Mouse (Mus musculus) spleen, postnatal 10 days (tissue): ENCODE results near the gene Fgd6.

ENCODE experiments used
- DNase-seq, 2 experiments: peaks; one replicate each; pipeline ENCODE4 v3.0.0; 2021 to 2022; ENCODE audit warnings: low spot score in 2 of 2

The Fgd6 gene

DNA sequence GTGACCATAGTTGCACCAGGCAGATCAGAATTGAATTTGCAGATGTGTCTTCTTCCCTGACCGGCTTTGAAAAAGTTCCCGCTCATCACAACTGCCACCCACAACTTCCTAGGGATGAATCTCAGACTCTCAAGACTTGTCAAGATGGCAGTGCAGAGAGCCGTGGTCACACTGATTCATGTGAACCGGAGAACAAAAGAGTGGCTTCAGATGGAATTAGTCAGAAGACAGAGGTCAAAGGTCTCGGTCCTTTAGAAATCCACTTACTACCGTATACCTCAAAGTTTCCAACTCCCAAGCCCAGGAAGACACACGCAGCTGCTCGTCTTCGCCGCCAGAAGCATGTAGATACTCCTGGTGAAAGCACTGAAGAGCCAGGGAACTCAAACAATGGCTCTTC is 8.1 kb downstream of the Fgd6 start:
- DNase-seq: no peak

DNA sequence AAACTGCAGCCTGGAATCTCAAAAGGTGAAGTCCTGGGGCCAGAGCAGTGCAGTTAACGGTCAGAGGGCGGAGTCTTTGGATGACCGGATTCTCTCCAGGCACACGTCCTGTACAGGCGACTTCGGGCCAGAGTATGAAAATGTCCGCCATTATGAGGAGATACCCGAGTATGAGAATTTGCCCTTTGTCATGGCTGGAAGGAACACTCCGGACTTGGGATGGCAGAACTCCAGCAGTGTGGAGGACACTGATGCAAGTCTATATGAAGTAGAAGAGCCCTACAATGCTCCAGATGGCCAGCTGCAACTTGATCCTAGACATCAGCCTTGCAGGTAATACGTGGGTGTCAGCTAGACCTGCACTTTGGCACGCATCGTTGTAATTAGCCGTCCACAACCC is 9.5 kb downstream of the Fgd6 start:
- no peak for DNase-seq

DNA sequence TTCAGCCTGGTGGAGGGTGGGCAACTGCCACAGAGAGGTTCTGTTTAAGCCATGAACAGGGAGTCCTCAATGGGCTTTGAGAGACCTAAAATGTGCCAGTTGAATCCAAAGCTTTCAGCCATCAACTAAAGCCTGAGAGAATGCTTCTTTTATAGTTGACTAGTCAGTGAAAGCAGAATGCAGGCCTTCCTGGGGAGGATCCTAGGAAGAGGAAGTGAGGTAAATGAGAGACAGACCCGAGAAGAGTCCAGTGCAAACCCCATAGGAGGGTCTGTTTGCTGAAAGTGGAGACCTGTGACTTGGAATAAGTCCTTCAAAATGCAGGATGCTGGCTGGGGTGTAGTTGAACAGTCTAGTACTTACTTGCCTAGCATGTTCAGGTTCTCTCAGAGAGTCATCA is 11.2 kb downstream of the Fgd6 start:
- peak in 1 of 2 experiments; percentile 9 for DNase-seq

DNA sequence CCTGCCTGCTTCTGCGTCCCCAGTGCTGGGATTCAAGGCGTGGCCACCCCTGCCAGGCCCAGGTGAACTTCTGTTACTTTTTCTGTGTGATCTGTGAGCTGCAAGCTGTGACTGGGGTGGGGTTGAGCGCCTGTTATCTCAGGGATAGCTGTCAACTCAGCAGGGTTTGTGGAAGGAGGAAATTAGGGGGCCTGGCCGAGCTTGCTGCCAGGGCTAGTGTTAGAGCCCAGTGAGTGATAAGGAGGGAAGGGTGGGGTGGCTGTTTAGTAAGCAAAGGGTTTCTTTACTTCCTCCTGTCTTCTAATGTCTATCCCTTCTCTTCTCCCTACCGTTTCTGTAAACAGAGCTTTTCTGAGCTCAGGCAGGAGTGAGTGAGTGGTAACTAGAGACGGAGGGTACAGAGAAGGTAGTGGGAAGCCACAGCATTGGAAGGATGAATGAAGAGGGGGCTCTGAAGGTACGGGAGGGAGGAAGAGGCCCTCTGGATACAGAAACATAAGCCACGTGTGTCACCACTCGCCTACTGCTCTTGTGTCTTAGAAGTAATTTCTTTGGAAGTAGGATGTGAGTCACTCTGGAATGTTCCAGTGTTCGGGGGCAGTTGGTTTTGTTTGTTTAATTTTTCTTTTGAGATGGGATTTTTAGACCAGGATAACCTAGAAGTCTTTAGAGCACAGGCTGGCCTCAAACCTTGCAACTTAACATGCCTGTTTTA is 12.2 kb downstream of the Fgd6 start:
- DNase-seq: peak in 1 of 2 experiments; percentile 46

DNA sequence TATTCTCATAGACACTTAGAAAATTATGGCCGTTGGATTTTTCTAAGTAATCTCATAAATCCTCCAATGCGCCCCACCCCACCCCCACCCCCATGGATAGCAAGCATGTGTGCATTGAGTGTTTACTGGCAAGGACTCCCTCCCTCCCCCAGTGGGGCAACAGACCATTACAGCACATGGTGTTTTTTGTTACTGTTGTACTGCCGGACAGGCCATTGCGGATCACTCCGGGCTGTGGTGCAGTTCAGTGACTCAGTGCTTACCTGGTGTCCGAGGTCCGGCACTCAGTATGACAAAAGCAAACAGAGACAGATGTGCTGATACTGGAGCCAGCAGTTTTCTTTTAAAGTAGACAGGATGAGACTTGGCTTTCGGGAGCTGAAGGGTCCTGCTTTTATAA is 13.3 kb downstream of the Fgd6 start:
- no peak for DNase-seq

DNA sequence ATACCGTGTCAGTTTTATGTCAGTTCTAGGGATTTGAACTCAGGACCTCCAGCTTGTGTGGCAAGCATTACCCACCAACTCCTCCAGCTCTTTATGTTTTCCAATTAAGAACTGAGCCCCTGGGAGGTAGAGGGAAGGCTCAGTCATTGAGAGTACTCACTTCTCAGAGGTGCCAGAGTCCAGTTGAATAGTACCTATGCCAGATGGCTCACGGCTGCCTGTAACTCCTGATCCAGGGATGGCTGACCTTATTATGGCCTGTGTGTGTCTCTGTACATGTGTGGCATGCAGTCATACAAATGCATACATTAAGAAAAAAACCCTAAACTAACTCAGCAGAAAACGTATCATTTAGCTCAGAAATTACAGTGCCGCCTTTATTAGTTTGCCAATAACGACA is 14.9 kb downstream of the Fgd6 start:
- DNase-seq: no peak

DNA sequence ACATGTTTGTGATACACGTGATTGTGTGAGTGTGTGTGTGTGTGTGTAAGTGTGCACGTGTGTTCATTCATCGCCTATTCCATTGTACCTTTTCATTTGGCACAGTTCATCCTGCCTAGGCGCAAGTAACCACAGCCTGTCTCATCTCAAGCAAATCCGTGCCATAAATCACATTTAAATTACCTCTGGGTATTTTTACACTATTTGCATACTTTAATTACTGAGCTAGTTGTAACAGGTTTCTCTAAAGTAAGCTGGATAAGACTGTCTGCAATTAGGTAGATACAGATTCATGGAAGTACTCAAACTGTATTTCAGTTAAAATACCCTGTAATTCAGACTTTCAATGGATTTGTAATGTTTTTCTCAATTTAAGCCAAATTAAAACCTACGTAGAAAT is 20.7 kb downstream of the Fgd6 start:
- DNase-seq: no peak

DNA sequence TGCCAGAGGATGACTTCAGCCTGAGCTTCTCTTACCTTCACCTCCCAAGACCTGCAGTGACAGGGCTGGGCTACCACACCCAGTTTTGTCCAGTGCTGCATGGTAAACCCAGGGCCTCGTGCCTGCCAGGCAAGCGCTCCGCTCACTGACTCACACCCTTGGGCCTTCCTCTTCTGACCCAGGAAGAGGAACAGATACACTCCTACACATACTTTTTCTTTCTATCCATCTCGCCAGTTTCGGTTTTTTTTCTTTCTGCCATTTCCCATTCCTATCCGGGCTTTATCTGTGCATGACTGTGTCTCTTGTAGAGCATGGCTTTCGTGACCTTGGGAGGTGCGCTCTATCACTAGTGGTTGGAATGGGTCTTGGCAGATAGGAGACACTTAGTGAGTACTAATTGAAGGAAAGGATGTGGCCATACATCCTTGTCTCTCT is 23.8 kb downstream of the Fgd6 start:
- no peak for DNase-seq

DNA sequence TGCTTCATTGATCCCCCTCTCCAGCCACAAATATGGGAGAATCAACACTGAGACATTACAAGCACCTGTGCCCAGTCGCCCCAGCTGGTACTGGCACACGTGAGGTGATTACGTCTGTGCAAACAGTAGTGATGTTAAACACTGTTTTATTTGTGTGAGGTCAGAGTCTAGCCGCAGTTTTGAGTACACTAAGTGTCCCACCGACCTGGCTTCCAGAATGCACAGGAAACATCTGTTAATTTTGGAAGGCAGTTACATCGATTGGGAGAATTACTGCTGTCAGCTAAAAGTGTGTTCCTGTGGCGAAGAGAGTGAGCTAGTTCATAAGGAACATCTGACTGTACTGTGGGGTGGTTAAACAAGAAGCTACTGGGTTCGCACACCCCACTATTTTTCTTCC is 24.4 kb downstream of the Fgd6 start:
- no peak for DNase-seq

DNA sequence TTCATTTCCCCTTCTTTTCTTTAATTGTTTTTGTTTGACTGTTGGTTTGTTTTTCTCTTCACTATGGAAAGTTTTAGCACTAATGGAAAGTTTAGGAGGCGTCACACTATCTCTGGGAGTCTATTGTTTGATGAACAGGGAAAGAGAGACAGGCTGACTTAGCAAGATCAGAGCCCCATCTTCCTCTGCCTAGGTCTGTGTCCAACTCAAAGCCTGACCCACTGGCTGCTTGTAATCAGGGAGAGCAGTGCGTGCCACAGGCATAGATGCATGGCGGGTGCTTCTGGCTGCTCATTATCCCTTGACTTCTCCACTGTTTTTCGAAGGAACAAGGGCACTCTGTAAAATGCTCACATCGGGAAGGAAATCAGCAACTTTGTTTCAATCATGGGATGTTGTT is 26.6 kb downstream of the Fgd6 start:
- no peak for DNase-seq

DNA sequence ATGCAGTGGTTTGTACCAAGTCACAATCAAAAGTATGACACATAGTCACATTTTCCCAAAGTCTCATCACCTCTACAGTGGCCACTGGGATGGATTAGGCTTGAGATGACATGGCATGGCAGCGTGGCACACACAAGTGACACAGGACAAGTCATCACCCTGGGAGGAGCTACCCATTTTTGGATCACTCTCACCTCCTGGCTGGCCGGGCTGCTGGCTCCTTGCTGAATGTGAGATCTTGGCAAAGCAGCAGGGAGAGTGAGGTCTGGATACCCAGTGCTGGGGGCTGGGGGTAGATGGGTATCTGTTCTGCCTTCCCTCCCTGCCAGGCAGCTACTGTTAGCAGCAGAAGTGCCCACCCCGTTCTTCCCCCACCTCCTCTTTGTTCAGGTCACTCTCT is 31.1 kb downstream of the Fgd6 start:
- no peak for DNase-seq

DNA sequence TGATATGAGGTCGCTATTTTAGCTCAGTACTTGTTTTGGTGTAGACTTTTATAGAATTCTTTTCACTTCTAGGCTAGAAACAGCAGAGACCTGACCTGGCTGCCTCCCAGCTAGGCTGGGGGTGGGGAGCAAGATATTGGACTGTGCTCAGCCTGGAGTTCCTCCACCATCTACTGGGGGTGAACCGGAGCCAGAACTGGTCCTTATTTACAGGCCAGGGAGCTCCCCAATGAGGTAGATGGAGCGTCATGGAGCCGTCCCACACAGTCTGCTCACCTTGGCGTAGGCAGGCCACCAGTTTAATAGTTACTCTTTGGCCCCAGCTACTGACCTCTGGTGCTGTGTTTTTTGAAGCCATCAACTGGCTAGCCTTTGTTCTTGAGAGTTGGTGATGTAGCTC is 32.9 kb downstream of the Fgd6 start:
- DNase-seq: no peak

DNA sequence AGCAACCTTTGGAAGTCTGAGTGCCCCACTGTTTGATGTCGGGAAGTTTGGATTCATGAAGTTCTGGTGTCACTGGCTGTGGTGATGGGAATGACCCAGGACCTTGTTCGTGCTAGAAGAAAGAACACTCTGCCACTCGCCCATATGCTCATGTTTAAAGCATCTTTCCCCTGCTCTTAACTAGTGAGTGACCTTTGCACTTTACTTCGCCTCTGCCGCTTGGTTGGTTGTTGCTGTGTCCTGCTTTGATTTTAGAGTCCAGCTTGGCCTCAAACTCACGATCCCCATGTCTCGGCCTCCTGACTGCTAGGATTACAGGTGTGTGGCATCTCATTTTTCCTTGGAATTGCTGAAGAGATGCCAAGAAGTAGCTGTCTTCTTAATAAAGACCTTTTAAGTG is 35.8 kb downstream of the Fgd6 start:
- DNase-seq: no peak

DNA sequence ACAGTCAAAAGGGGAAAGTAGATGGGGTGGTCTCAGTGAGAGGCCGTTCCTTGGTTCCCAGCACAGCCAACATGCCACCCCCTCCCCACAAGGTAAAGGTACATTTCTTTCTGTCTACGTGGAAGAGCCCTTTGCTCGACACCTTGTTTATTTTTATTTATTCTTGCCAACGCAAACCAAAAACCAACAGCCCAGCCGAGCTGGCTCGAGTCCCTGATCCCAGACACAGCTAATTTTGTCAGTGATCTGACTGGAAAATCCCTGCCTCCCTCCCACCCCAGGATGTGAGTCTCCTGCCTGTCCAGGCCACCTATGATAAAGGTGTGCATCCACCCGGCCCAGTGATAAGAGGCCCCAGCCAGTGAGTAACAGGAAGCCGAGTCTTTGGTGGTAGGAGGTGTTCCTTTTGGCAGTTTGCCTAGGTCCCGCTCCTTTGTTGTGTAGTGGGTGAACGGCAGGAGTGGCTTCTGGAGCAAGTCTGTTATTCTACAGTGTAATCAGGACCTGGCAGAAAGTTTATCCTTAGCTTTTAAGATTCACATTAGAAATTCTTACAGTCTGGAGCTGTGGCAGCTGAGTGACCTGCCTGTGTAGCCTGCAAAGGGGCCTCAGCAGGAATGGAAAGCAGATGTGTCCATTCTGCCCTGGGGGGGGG is 36.6 kb downstream of the Fgd6 start:
- peak in 1 of 2 experiments; percentile 45 for DNase-seq

DNA sequence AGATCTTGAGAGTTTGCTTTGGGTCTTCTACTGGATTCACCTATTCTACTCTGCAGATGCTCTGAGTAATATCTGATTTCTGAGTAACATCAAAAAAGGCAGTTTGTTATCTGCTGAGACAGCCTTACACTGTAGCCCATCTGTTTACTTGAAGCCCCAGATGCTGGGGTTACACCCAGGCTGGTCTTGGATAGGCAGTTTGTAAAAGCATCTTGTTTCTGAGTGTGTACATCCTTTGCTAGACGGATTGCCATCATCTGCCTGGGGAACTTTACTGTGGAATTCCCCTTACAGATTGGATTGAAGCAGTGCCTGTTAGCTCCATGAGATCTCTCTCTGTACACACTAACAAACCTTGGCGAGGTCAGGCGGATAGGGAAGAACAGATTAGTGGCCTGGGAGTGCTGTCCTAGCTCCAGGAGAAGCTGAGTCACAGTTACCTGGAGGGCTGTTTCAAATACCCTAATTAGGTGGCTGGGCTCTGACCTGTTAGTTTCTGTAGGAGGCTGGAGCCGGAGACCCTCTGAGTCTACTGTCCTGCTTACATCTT is 37.2 kb downstream of the Fgd6 start:
- DNase-seq: no peak

DNA sequence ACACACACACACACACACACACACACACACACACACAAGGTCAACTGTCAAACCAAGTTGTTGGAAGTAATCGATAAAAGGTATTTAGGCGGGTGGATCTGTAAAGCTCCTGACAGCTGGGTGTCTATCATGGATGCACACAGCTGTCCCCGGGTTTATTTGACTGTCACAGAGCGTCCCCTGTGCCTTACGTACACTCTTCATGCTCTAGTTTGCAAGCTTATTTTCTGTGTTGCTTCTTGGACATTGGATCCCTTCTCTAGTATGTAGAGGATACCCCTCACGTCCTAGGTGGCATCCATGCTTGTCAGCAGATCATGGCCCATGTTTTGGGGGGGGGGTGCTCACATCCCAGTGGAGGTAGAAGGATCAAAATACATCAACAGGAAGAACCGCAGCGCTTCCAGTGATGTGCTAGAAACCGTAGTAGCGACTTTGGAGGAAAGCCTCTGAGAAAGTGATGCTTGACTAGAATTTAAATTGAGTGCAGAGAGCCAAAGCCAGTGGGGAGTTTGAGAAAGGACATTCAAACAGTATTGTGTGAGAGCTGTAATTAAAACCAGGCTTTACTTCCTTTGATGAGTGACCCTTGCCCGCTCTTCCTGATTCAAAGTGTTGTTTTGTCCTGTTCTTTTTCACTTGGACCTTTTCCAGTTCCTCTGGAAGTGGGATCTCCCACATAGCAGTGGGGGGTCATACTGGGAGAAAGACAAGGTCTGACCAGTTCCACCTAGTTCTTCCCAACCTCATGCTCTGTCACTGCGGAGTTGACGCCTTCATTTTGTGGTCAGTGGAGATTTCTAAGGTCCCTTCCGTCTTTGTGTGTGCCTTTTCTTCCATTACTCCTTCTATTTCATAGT is 41.4 kb downstream of the Fgd6 start:
- no peak for DNase-seq

DNA sequence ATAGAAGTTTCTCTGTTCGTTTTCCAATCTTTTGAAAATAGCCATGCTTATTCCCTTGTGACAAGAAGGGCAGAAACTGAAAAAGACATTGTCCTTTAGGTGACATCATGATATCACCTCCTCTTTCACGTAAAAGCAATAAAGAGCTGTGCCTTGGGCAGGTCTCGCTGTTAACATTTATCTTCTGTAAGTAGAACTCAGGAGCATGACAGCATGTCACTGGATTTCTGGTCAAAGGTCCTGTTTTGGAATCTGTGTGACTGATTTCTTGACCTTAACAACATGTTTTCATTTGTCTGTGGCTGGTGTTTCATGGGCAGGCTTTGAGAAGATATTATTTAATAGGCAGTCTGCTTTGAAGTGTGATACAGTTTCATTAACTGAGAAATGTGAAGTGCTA is 44.9 kb downstream of the Fgd6 start:
- DNase-seq: no peak

DNA sequence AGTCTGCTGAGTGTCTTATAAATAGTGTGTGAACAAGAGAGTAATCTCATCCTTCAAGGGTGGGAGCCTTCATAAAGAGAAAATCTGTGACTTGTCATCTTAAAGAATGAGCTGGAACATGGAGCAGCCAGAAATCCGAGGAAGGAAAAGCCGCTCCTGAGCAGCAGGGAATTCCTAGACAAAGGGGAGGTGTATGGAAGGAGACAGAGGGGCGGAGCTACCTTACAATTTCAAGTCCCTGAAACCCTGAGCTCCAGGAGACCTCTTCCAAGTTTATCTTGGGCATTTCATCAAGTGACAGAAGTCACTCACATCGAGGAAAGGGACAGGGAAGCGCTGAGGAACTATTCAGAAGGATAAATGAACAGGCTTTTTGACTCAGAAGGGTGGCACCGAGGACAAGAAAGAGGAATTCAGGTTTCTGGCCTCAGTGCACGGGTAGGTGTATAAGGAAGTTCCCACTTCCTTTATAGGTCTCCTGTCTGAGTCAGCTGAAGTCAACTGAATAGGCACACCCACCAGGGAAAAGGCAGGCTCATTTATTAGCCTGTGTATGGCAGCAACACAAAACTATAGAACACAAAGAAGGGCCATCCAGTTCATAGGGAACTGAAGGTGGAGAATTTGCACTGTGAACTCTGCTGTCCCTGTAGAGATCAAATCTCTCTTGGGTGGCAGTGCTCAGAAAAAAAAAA is 46.4 kb downstream of the Fgd6 start:
- no peak for DNase-seq

DNA sequence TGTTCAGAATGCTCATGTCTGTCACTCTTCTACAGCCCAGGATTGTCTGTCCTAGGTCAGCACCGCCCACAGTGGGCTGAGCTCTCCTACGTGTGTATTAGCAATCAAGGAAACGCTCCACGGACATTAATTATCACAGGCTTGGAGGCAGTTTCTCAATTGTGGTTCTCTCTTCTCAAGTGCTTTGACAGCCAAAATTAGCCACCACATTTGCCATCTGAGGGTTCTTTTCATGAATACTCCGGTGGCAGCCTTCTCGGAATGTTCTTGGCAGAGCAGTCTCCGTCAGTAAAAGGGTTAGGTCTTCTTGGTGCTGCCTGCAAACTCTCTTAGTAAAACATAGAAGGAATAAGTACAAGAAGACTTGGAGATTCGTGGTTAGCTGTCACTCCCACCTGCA is 50.5 kb downstream of the Fgd6 start:
- no peak for DNase-seq

DNA sequence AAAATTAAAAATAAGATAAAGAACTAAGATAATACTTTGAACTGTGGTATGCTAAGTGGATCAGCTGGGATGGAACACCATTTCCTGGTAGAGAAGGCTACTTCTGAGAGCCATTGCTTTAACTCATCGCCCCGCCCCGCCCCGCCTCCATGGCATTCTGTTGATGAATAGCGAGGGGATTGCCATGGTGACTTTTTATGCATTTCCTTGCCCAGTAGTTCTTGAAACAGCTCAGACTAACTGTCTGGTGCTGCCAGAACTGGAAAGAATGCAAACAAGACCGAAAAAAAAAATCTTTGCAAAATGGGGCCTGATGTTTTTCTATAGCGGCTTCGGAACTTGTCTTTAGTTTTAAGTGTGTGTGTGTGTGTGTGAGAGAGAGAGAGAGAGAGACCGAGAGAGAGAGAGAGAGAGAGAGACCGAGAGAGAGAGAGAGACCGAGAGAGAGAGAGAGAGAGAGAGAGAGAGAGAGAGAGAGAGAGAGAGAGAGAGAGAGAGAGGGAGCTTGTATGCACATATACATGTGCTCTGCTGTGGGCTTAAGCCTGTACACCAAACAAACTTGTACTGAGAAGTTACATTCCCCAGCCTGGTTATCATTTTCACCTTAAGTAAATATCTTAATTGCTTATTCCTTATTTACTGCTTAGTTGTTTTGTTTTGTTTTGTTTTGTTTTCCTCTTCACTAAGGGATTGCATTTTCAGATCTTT is 51.7 kb downstream of the Fgd6 start:
- DNase-seq: no peak

DNA sequence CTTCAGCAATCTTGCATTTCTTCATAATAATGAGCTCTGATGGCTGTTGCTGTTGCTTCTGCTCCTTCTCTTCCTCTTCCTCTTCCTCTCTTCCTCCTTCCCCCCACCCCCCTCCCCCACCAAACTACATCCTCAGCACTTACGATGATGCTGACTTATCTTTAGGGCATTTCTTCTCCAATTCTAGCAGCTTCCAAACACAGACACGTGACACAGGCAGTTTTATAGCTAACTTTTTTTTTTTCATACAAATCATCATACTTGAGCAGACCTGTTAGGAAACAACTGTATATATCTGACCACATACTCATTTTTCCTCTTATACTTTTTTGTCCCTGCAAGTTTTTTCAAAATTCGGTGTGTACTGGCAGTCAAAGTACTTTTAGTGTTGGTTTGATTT is 54.2 kb downstream of the Fgd6 start:
- no peak for DNase-seq
